Mouse (Mus musculus) heart, embryonic 12.5 days (tissue): ENCODE results near the gene 4930564D02Rik. TPM values are rescaled to one million over a fixed set of nuclear protein-coding genes. Genes with fewer than 3 reads are reported as not detected.
A peak's percentile ranks its signal among the peaks of the same experiment; 100 is the strongest.

Experiments
- ATAC-seq: fragments of 200-750 bp; cut with Nextera tagmentation; 2 replicates; pipeline ENCODE4 v1.8.0; 2017; ENCODE audit warnings: moderate TSS enrichment, moderate library complexity; ENCODE audit not compliant: insufficient number of reproducible peaks, low FRiP score
- H3K27ac ChIP-seq: fragments of 300-500 bp; sonication (generic); 2 replicates; pipeline ENCODE4 v1.5.1; 2016; ENCODE audit warnings: mild to moderate bottlenecking, moderate library complexity; ENCODE audit not compliant: poor library complexity, severe bottlenecking
- H3K27me3 ChIP-seq: fragments of 300-500 bp; sonication (generic); replicated peaks from 2 replicates; pipeline ENCODE4 v1.6.1; 2016; ENCODE audit warnings: mild to moderate bottlenecking, moderate library complexity
- H3K36me3 ChIP-seq: fragments of 300-500 bp; sonication (generic); 2 replicates; pipeline ENCODE4 v1.6.1; 2016; ENCODE audit warnings: mild to moderate bottlenecking, moderate library complexity
- H3K4me1 ChIP-seq: fragments of 300-500 bp; sonication (generic); replicated peaks from 2 replicates; pipeline ENCODE4 v1.6.1; 2016; ENCODE audit warnings: mild to moderate bottlenecking
- H3K4me2 ChIP-seq: fragments of 300-500 bp; sonication (generic); 2 replicates; pipeline ENCODE4 v1.6.1; 2016; ENCODE audit warnings: mild to moderate bottlenecking, moderate library complexity
- H3K4me3 ChIP-seq: fragments of 300-500 bp; sonication (generic); 2 replicates; pipeline ENCODE4 v1.5.1; 2016; ENCODE audit warnings: mild to moderate bottlenecking
- H3K9ac ChIP-seq: fragments of 300-500 bp; sonication (generic); 2 replicates; pipeline ENCODE4 v1.6.1; 2016; ENCODE audit warnings: mild to moderate bottlenecking, moderate library complexity
- H3K9me3 ChIP-seq: fragments of 300-500 bp; sonication (generic); replicated peaks from 2 replicates; pipeline ENCODE4 v1.6.1; 2016; ENCODE audit warnings: mild to moderate bottlenecking, moderate library complexity
- WGBS: fragments of 180-500 bp; shearing (Covaris S2); methylation state at CpG from one replicate; pipeline ENCODE4 v1.1.7; 2016; 5-methylcytosine and 5-hydroxymethylcytosine counted together
- polyA plus RNA-seq: library from polyadenylated mRNA; unstranded; fragments of >200 nt; fragmentation: Nextera tagmentation; extraction: Ambion mirVana; gene quantifications from 2 replicates; pipeline ENCODE4 v1.2.1, GENCODE M21; 2016

4930564D02Rik gene
- polyA plus RNA-seq, 1 experiment from 2014 or later = not detected

GRCm38 (mm10) chr3:105113859-105114258 is 47.2 kb downstream of the 4930564D02Rik start:
- no peaks in the 10 kb centered on the region for H3K36me3 ChIP-seq
- no peak overlapping the region for H3K4me3 ChIP-seq
- no peaks in the 10 kb centered on the region for H3K27me3 ChIP-seq
- H3K4me2 ChIP-seq = no peak overlapping the region
- no peak for ATAC-seq
- H3K9me3 ChIP-seq = no peaks in the 10 kb centered on the region
- no peak overlapping the region for H3K27ac ChIP-seq
- 85% methylated on average over 4 of the region's 4 CpGs for WGBS
- peaks cover 13% of the 10 kb centered on the region for H3K4me1 ChIP-seq
- H3K9ac ChIP-seq = no peak overlapping the region

DNA sequence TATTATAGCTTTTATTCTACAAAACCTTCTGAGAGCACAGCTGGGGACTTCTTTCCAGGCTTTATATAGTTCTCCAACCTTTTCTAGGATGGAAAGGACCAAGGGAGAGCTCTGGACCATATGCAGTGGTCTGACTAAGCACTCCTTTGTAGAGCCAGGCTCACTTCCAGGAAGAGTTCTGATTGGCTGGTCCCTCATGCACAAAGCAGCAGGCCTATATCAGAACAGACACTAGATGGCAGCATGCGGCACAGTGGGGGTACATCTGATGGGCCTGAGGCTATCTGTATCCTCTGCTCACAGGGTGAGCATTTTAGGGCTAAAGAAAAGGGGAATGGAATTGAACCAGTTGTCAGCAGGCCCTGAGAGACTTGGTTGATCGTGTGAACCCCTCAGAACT is 47.6 kb downstream of the 4930564D02Rik start:
- Histone ChIP-seq H3K9me3 (no peaks in the 10 kb centered on the region), H3K4me2 (no peak overlapping the region), H3K9ac (no peak overlapping the region), H3K27ac (no peak overlapping the region), H3K36me3 (no peaks in the 10 kb centered on the region), H3K4me1 (peaks cover 13% of the 10 kb centered on the region), H3K27me3 (no peaks in the 10 kb centered on the region), H3K4me3 (no peak overlapping the region)
- 17% methylated on average over 2 of the region's 2 CpGs for WGBS
- ATAC-seq = 0 out of 2 replicates have a peak, but pooled peaks have one; percentile 73

DNA sequence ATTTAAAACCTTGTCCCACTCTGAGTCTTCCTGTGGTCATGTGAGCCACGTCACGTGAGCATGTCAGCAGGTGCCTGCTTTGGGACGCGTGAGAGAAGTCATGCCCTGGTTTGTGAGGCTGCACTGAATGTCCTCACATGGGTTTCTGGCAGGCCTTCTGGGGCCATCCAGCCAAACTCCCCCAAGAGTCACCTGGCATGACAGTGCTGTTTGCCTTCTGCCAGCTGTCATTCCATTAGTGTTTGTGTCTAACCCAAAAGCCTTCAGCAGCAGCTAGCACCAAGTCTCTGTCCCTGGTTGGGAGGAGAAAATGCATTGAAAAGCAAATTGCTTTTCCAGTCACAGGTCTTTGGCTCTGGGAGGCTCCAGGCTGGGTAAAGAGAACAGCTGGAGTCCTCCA is 50.0 kb downstream of the 4930564D02Rik start:
- H3K9me3 ChIP-seq = no peaks in the 10 kb centered on the region
- H3K4me1 ChIP-seq = peaks cover 13% of the 10 kb centered on the region
- no peaks in the 10 kb centered on the region for H3K36me3 ChIP-seq
- 81% methylated on average over 4 of the region's 4 CpGs for WGBS
- no peak for ATAC-seq
- no peak overlapping the region for H3K4me3 ChIP-seq
- H3K9ac ChIP-seq = no peak overlapping the region
- H3K4me2 ChIP-seq = no peak overlapping the region
- H3K27me3 ChIP-seq = no peaks in the 10 kb centered on the region
- no peak overlapping the region for H3K27ac ChIP-seq

GRCm38 (mm10) chr3:105123776-105124175 is 57.1 kb downstream of the 4930564D02Rik start:
- H3K4me3 ChIP-seq = no peak overlapping the region
- no peak overlapping the region for H3K4me2 ChIP-seq
- H3K9me3 ChIP-seq = no peaks in the 10 kb centered on the region
- no peaks in the 10 kb centered on the region for H3K36me3 ChIP-seq
- H3K9ac ChIP-seq = no peak overlapping the region
- H3K4me1 ChIP-seq = peaks cover 6% of the 10 kb centered on the region; the same call in 1 of the 2 replicates
- WGBS = 70% methylated on average over 3 of the region's 3 CpGs
- no peak overlapping the region for H3K27ac ChIP-seq
- no peaks in the 10 kb centered on the region for H3K27me3 ChIP-seq
- ATAC-seq = no peak

DNA sequence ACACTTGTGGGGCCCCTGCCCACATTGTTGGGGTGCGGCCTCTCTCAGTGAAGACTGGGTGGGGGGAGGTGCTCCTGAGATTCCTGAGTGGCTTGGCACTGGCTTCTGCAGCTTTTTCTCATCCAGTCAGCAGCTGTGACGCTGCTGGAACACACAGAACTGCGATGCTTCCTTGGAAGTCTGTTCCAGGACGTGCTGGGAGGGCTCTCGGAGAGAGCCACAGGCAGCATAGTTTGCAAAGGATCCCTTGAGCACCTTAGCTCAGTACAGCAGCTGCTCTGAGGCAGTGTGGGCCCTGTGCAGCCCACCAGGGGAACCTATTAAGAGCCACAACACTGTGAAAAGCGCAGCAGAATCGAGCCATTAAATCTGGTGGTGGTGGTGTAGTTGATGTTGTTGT is 61.2 kb downstream of the 4930564D02Rik start:
- ATAC-seq = no peak
- 57% methylated on average over 7 of the region's 7 CpGs for WGBS

More for the DNA sequence above, 61.2 kb downstream of the 4930564D02Rik start:
- Histone ChIP-seq H3K9me3 (0 out of 2 replicates have a peak, but pooled peaks cover 3% of the 10 kb centered on the region), H3K4me1 (peaks cover 6% of the 10 kb centered on the region; the same call in 1 of the 2 replicates), H3K27me3 (no peaks in the 10 kb centered on the region), H3K36me3 (no peaks in the 10 kb centered on the region), H3K4me3 (no peak overlapping the region), H3K4me2 (no peak overlapping the region), H3K27ac (no peak overlapping the region), H3K9ac (peak overlapping the region; percentile 26; the same call in 1 of the 2 replicates)

Other genes starting within 250 kb of the 4930564D02Rik start
- gene Mov10, start 248.3 kb upstream of the 4930564D02Rik start, polyA plus RNA-seq = 43.4 and 45.0 TPM in 2 replicates
- 26.0 and 30.9 TPM in 2 replicates for gene St7l, start 202.8 kb upstream of the 4930564D02Rik start, polyA plus RNA-seq
- 187 and 188 TPM in 2 replicates for gene Capza1, start 202.3 kb upstream of the 4930564D02Rik start, polyA plus RNA-seq
- 1.3 and 1.4 TPM in 2 replicates for gene Wnt2b, start 104.9 kb upstream of the 4930564D02Rik start, polyA plus RNA-seq
- gene Cttnbp2nl, start 13.7 kb upstream of the 4930564D02Rik start, polyA plus RNA-seq = 40.1 and 43.3 TPM in 2 replicates